Mouse (Mus musculus) liver, embryonic 11.5 days (tissue): ENCODE data around the gene Cyp4x1. TPM values are rescaled to one million over a fixed set of nuclear protein-coding genes. Genes with fewer than 3 reads are reported as not detected.

ENCODE experiments used
- ATAC-seq: fragments of 200-750 bp; cut with Nextera tagmentation; replicated peaks from 2 replicates; pipeline ENCODE4 v1.8.0; 2017; ENCODE audit warnings: moderate number of reproducible peaks, mild to moderate bottlenecking, moderate TSS enrichment, moderate library complexity; ENCODE audit not compliant: low FRiP score
- DNase-seq: peaks from one replicate; pipeline ENCODE4 v3.0.0-alpha.2; 2017; ENCODE audit warnings: low spot score
- H3K27ac ChIP-seq: fragments of 300-500 bp; sonication (generic); 2 replicates; pipeline ENCODE4 v1.5.1; 2014; ENCODE audit warnings: mild to moderate bottlenecking, low read depth, low read length, control low read depth
- H3K27me3 ChIP-seq: fragments of 300-500 bp; sonication (generic); replicated peaks from 2 replicates; pipeline ENCODE4 v1.6.1; 2014; ENCODE audit warnings: low read length, mixed read lengths; ENCODE audit not compliant: control insufficient read depth, insufficient read depth
- H3K36me3 ChIP-seq: fragments of 300-500 bp; sonication (generic); 2 replicates; pipeline ENCODE4 v1.6.1; 2014; ENCODE audit warnings: mild to moderate bottlenecking, low read length, moderate library complexity, mixed read lengths; ENCODE audit not compliant: control insufficient read depth, insufficient read depth
- H3K4me1 ChIP-seq: fragments of 300-500 bp; sonication (generic); replicated peaks from 2 replicates; pipeline ENCODE4 v1.6.1; 2014; ENCODE audit warnings: low read length, mixed read lengths; ENCODE audit not compliant: control insufficient read depth, insufficient read depth
- H3K4me2 ChIP-seq: fragments of 300-500 bp; sonication (generic); 2 replicates; pipeline ENCODE4 v1.6.1; 2014; ENCODE audit warnings: mild to moderate bottlenecking, control low read depth, moderate library complexity
- H3K4me3 ChIP-seq: fragments of 300-500 bp; sonication (generic); 2 replicates; pipeline ENCODE4 v1.5.1; 2014; ENCODE audit warnings: low read depth, low read length, control low read depth
- H3K9ac ChIP-seq: fragments of 300-500 bp; sonication (generic); 2 replicates; pipeline ENCODE4 v1.6.1; 2014; ENCODE audit warnings: low read depth, low read length, control low read depth
- H3K9me3 ChIP-seq: fragments of 300-500 bp; sonication (generic); 2 replicates; pipeline ENCODE4 v1.6.1; 2016; ENCODE audit warnings: low read length, inconsistent platforms, mixed read lengths; ENCODE audit not compliant: control insufficient read depth
- WGBS: fragments of 180-500 bp; shearing (Covaris S2); extraction: QIAGEN DNeasy Blood & Tissue Kit; methylation state at CpG from one replicate; pipeline ENCODE4 v1.1.7; 2014; 5-methylcytosine and 5-hydroxymethylcytosine counted together
- polyA plus RNA-seq: library from polyadenylated mRNA; unstranded; fragments of >200 nt; fragmentation: Nextera tagmentation; extraction: Ambion mirVana; gene quantifications from 2 replicates; pipeline ENCODE4 v1.2.1, GENCODE M21; 2014

Cyp4x1 gene
- polyA plus RNA-seq, 1 experiment from 2014 or later: 0.30 TPM

DNA sequence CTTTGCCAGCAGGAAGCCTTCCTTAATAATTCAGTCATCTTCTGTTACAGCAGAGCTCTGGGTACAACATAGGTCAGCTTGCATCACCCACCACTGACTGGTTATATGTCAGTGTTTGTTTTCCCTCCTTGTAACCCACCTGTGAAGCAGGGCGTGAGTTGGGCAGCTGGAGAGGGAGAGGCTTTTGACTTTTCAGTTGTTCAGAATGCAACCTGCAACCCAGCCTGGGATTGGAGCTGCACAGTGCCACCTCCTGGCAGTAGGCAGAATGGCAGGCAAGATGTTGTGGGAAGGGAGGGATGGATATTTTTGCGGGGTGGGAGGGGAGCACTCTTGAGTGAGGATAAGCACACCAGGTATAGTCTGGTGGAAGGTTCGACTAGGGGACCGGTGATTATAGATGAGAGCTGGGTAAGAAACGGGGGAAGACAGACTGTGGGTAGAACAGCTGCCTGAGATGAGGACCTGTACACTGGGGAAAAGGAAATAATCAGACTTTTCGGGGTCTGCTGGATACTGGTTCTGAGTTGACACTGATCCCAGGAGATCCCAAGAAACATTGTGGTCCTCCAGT, 48.5 kb downstream of the Cyp4x1 start:
- no peak overlapping the region for H3K4me2 ChIP-seq
- H3K4me3 ChIP-seq: no peak overlapping the region
- ATAC-seq (peak; percentile 38), DNase-seq (peak; percentile 75)
- H3K4me1 ChIP-seq: peaks cover 11% of the 10 kb centered on the region
- 17% methylated on average over 6 of the region's 6 CpGs for WGBS
- H3K27ac ChIP-seq: no peak overlapping the region
- no peaks in the 10 kb centered on the region for H3K36me3 ChIP-seq
- no peak overlapping the region; the same call in 1 of the 2 replicates for H3K9ac ChIP-seq
- H3K9me3 ChIP-seq: no peaks in the 10 kb centered on the region
- H3K27me3 ChIP-seq: peaks cover 4% of the 10 kb centered on the region

DNA sequence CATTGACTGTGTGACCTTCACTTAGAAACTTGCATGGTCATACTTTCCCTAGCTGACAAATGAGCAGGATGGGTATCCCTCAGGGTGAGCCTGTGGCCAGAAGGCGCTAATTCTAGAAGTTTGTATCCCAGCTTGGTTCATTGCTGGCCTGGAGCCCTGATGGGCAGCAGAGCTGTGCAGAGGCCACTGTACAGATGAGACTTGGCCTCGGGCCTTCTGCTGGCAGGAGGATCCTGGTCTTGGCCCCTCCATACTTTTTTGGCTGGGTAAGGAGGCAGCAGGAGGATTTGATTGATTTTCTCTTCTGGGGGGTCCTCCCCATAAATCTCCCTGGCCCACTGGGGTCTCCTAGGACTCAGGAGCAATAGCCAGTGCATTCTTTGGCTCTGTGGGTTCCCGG, 51.0 kb downstream of the Cyp4x1 start:
- DNase-seq (no peak), ATAC-seq (no peak)
- Histone ChIP-seq H3K27me3 (no peaks in the 10 kb centered on the region), H3K9ac (no peak overlapping the region), H3K4me3 (no peak overlapping the region), H3K36me3 (no peaks in the 10 kb centered on the region), H3K4me1 (peaks cover 11% of the 10 kb centered on the region), H3K4me2 (no peak overlapping the region), H3K27ac (no peak overlapping the region), H3K9me3 (no peaks in the 10 kb centered on the region)
- WGBS: 94% methylated on average over 3 of the region's 3 CpGs

- Histone ChIP-seq H3K27me3 (no peaks in the 10 kb centered on the region), H3K4me3 (no peak overlapping the region)
- WGBS: 49% methylated on average over 5 of the region's 5 CpGs
Measured at GRCm38 (mm10) chr4:115079821-115080349, 54.2 kb downstream of the Cyp4x1 start.

GRCm38 (mm10) chr4:115078892-115079820, 54.9 kb downstream of the Cyp4x1 start:
- H3K9me3 ChIP-seq: no peaks in the 10 kb centered on the region
- no peak overlapping the region for H3K4me2 ChIP-seq
- H3K27ac ChIP-seq: no peak overlapping the region
- H3K27me3 ChIP-seq: no peaks in the 10 kb centered on the region
- peaks cover 24% of the 10 kb centered on the region for H3K4me1 ChIP-seq
- H3K4me3 ChIP-seq: no peak overlapping the region
- 44% methylated on average over 10 of the region's 10 CpGs for WGBS
- ATAC-seq (0 out of 2 replicates have a peak, but pooled peaks have one; percentile 16), DNase-seq (no peak)
- H3K9ac ChIP-seq: no peak overlapping the region; the same call in 1 of the 2 replicates
- H3K36me3 ChIP-seq: no peaks in the 10 kb centered on the region

More at GRCm38 (mm10) chr4:115079821-115080349, 54.2 kb downstream of the Cyp4x1 start:
- DNase-seq (no peak), ATAC-seq (no peak)
- Histone ChIP-seq H3K4me2 (no peak overlapping the region), H3K27ac (no peak overlapping the region), H3K36me3 (no peaks in the 10 kb centered on the region), H3K4me1 (peaks cover 21% of the 10 kb centered on the region), H3K9ac (no peak overlapping the region; the same call in 1 of the 2 replicates), H3K9me3 (no peaks in the 10 kb centered on the region)

- Histone ChIP-seq H3K9ac (no peak overlapping the region), H3K4me3 (no peak overlapping the region), H3K9me3 (no peaks in the 10 kb centered on the region), H3K27me3 (no peaks in the 10 kb centered on the region), H3K4me1 (peaks cover 24% of the 10 kb centered on the region), H3K27ac (peak overlapping the region; percentile 57), H3K36me3 (no peaks in the 10 kb centered on the region), H3K4me2 (no peak overlapping the region)
- no peak for DNase-seq
- WGBS: 32% methylated on average over 3 of the region's 3 CpGs
- ATAC-seq: peak; percentile 44; the same call in 1 of the 2 replicates
Measured at GRCm38 (mm10) chr4:115075204-115075915, 58.7 kb downstream of the Cyp4x1 start.

GRCm38 (mm10) chr4:115074789-115075188, 59.3 kb downstream of the Cyp4x1 start:
- peaks cover 24% of the 10 kb centered on the region for H3K4me1 ChIP-seq
- ATAC-seq: no peak
- H3K9ac ChIP-seq: no peak overlapping the region
- no peak for DNase-seq
- no peaks in the 10 kb centered on the region for H3K27me3 ChIP-seq
- no peaks in the 10 kb centered on the region for H3K9me3 ChIP-seq
- no peaks in the 10 kb centered on the region for H3K36me3 ChIP-seq
- H3K4me3 ChIP-seq: no peak overlapping the region
- 83% methylated on average over 1 of the region's 1 CpGs for WGBS
- H3K4me2 ChIP-seq: no peak overlapping the region
- H3K27ac ChIP-seq: peak overlapping the region; percentile 57

GRCm38 (mm10) chr4:115071668-115072067, 62.4 kb downstream of the Cyp4x1 start:
- ATAC-seq (peak; percentile 30), DNase-seq (no peak)
- Histone ChIP-seq H3K36me3 (peaks cover 10% of the 10 kb centered on the region; the same call in 1 of the 2 replicates), H3K4me2 (no peak overlapping the region), H3K27me3 (0 out of 2 replicates have a peak, but pooled peaks cover 2% of the 10 kb centered on the region), H3K9ac (no peak overlapping the region), H3K4me3 (no peak overlapping the region), H3K4me1 (peaks cover 13% of the 10 kb centered on the region), H3K9me3 (no peaks in the 10 kb centered on the region), H3K27ac (no peak overlapping the region)
- WGBS: 25% methylated on average over 1 of the region's 1 CpGs

DNA sequence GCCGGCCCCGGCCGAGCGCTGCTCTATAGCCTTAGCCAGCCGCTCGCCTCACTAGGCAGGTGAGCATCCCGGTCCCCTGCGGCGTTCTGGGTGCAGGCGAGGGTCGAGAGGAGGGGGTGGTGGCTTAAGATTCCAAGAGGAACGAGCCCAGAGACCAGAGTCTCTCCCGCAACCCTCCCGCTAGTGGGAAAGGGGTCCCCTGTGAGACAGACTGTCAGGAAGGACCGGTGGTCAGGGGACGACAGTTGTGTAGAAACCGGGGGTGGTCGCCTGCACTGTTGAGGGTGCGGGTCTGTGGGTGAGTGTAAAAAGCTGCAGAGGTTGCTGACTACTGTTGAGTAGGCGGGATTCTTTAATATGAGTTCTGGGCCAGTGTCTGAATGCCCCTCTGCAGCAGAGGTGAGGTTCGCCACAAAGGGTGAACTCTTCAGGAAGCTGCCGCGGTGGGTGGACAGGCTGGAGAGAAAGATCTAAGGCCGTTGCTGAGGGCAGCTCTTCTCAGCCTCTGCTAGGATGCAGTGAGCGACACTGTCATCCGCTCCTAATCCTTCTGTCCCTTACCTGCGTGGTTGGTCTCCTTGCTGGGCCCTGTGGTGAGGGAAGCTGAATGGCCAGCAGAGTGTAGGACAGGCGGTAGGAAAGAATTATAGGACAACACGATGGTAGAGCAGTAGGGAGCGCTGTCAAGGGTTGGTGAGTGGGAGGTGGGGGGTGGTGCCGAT, 70.4 kb downstream of the Cyp4x1 start:
- Histone ChIP-seq H3K4me2 (peak overlapping the region; percentile 88), H3K27ac (peak overlapping the region; percentile 73), H3K36me3 (peaks cover 21% of the 10 kb centered on the region), H3K9ac (peak overlapping the region; percentile 81), H3K27me3 (peaks cover 28% of the 10 kb centered on the region), H3K4me3 (peak overlapping the region; percentile 77), H3K9me3 (no peaks in the 10 kb centered on the region), H3K4me1 (peaks cover 11% of the 10 kb centered on the region; the same call in 1 of the 2 replicates)
- 2% methylated on average over 31 of the region's 31 CpGs for WGBS
- ATAC-seq: no peak
- no peak for DNase-seq
